Mouse (Mus musculus) T-helper 1 cell (primary cell): ENCODE data around the gene Gm17402.

Experiments used
- in situ Hi-C: fragments of 300-600 bp; cut with MboI, MseI; formaldehyde crosslinking; loops from one replicate; pipeline ENCODE4 v1.15.1; 2025; ENCODE audit warnings: high pct_unique_total_duplicates

Gene Gm17402

GRCm38 (mm10) chr3:67375063-67375462 lies at the start of gene Gm17402:
TSS of gene Gm17402 (minus strand) at chr3:67375163.
- in situ Hi-C loops = no loop called here

GRCm38 (mm10) chr3:67378215-67378614 lies 3.3 kb upstream of the Gm17402 start:
- in situ Hi-C loops = no loop called here

GRCm38 (mm10) chr3:67374360-67374778 lies 594 bp downstream of the Gm17402 start:
- in situ Hi-C loops = loop anchor here (5.0 kb wide), 1 partner anchor 53 kb away; no protein-coding TSS in a partner anchor

- in situ Hi-C loops = loop anchor here (5.0 kb wide), 1 partner anchor 53 kb away; no protein-coding TSS in a partner anchor
Measured at GRCm38 (mm10) chr3:67373872-67374271, 1.1 kb downstream of the Gm17402 start, which contains the start of gene Mlf1. TSS of gene Mlf1 (plus strand) at chr3:67374097.

GRCm38 (mm10) chr3:67372781-67373180 lies 2.2 kb downstream of the Gm17402 start:
- in situ Hi-C loops = loop anchor here (5.0 kb wide), 1 partner anchor 55 kb away; no protein-coding TSS in a partner anchor

- in situ Hi-C loops = loop anchor here (5.0 kb wide), 1 partner anchor 55 kb away; no protein-coding TSS in a partner anchor
Measured at GRCm38 (mm10) chr3:67372194-67372593, 2.8 kb downstream of the Gm17402 start.

GRCm38 (mm10) chr3:67369407-67370079 lies 5.4 kb downstream of the Gm17402 start:
- in situ Hi-C loops = loop anchor here (5.0 to 10.0 kb wide), 4 partner anchors 58 to 1415 kb away; no protein-coding TSS in a partner anchor

GRCm38 (mm10) chr3:67367481-67367880 lies 7.5 kb downstream of the Gm17402 start:
- in situ Hi-C loops = loop anchor here (5.0 to 10.0 kb wide), 3 partner anchors 210 to 1417 kb away; no protein-coding TSS in a partner anchor

- in situ Hi-C loops = loop anchor here (5.0 to 10.0 kb wide), 3 partner anchors 211 to 1419 kb away; no protein-coding TSS in a partner anchor
Measured at GRCm38 (mm10) chr3:67366087-67366892, 8.7 kb downstream of the Gm17402 start.

GRCm38 (mm10) chr3:67358376-67358775 lies 16.6 kb downstream of the Gm17402 start:
- in situ Hi-C loops = no loop called here

- in situ Hi-C loops = no loop called here
Measured at GRCm38 (mm10) chr3:67352763-67353149, 22.2 kb downstream of the Gm17402 start.

- in situ Hi-C loops = no loop called here
Measured at GRCm38 (mm10) chr3:67352128-67352762, 22.7 kb downstream of the Gm17402 start.

- in situ Hi-C loops = no loop called here
Measured at GRCm38 (mm10) chr3:67351406-67352127, 23.4 kb downstream of the Gm17402 start.

GRCm38 (mm10) chr3:67346674-67347073 lies 28.3 kb downstream of the Gm17402 start:
- in situ Hi-C loops = no loop called here

- in situ Hi-C loops = loop anchor here (5.0 kb wide), 1 partner anchor 932 kb away; no protein-coding TSS in a partner anchor
Measured at GRCm38 (mm10) chr3:67344599-67344998, 30.4 kb downstream of the Gm17402 start.

- in situ Hi-C loops = loop anchor here (5.0 kb wide), 1 partner anchor 931 kb away; no protein-coding TSS in a partner anchor
Measured at GRCm38 (mm10) chr3:67343004-67343662, 31.8 kb downstream of the Gm17402 start.

GRCm38 (mm10) chr3:67340921-67341320 lies 34.0 kb downstream of the Gm17402 start:
- in situ Hi-C loops = loop anchor here (5.0 kb wide), 1 partner anchor 929 kb away; no protein-coding TSS in a partner anchor

GRCm38 (mm10) chr3:67339558-67339957 lies 35.4 kb downstream of the Gm17402 start:
- in situ Hi-C loops = no loop called here

- in situ Hi-C loops = no loop called here
Measured at GRCm38 (mm10) chr3:67322422-67322821, 52.5 kb downstream of the Gm17402 start.
